Mouse (Mus musculus) embryo, embryonic 9.5 days (tissue): Measurements from ENCODE around the gene Tmem50b.
A peak's percentile ranks its signal among the peaks of the same experiment; 100 is the strongest.

Experiments
- DNase-seq: peaks from one replicate; pipeline ENCODE4 v3.0.0-alpha.2; 2017; ENCODE audit errors: extremely low spot score

The Tmem50b gene

DNA sequence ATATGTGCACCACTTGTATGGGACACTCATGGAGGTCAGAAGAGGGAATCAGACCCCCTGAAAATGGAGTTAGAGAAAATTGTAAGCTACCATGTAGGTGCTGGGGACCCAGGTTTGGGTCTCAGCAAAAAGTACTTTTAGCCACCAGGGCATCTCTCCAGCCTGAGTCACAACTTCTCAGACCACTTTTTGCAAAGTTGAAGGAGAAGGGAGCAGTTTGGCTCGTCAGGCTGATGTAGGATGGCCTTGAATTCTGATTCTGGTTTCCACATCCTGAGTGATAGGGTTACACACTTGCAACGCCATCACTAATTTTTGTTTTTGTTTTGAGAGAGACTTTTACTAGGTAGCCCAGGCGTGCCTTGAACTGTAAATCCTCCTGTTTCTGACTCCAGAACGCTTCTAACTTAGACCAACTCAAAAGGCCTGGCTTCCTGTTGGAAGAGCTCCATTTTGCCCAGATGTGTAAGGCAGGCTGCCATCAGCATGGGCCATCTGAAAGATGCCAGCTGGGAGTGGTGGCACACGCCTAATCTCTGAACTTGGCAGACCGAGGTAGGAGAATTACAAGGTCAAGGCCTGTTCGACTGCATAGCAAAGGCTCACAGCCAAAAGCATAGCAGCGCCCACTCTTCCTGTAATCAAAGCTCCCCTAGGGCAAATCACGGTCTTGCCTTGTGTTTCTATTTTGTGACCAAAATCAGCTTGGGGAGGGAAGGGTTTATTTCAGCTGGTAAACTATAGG lies 12.1 kb upstream of the Tmem50b start:
- DNase-seq = no peak

GRCm38 (mm10) chr16:91606958-91607357 lies 9.4 kb upstream of the Tmem50b start:
- DNase-seq = no peak

DNA sequence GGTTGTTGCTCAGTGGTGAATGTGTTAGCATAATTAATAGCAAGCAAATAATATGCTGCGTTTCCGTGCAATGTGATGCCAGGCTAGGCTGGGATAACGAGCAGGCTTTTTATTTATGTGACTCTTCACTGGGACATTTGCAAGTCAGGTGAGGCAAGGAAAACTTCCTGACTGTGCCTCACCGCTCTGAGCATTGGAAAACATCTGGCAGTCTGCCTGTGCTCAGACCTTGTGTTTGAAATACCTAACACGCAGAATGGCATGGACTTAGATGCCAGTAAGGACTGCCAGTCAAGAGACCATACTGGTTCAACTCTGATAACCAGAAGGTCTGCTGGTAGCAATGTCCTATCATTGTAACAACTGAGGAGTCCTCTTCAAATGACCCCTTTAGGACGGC lies 7.6 kb upstream of the Tmem50b start:
- no peak for DNase-seq

DNA sequence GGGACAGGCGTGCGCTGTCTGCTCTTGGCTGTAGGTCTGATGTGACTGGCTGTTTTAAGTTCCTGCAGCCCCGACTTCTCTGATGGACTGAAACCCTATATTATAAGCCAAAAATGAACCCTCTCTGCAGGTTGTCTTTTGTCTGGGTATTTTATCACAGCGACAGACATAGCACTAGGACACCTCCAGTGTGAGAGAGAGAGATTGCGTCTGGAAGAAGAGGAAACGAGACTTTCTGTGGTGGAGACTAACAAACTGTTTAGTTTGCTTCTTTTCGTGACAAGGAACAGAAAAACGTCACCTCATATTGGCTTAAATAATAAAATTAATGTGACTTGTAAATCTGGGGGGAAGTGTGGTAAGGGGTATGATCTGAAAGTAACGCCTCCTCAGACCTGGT lies 4.1 kb upstream of the Tmem50b start:
- no peak for DNase-seq

DNA sequence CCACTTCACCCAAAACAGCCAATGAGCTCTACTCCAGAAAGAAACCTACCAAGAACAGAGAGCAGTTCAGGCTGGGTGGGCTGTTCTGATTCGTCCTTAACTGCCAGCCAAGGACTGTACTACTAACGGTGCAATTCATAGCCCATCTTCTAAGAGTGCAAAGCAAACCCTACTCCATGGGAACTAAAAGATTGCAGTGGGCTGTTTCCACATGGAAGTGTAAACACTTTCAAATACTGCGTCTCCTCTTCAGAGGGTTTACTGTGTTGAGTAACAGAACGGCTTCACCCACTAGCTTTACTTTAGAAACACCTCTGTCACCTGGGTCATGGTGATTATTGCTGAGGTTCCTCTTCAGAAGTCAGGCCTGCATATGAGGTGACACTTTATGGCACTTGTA lies 3.5 kb upstream of the Tmem50b start:
- no peak for DNase-seq

- no peak for DNase-seq
Observed at GRCm38 (mm10) chr16:91599242-91599641, 1.6 kb upstream of the Tmem50b start.

DNA sequence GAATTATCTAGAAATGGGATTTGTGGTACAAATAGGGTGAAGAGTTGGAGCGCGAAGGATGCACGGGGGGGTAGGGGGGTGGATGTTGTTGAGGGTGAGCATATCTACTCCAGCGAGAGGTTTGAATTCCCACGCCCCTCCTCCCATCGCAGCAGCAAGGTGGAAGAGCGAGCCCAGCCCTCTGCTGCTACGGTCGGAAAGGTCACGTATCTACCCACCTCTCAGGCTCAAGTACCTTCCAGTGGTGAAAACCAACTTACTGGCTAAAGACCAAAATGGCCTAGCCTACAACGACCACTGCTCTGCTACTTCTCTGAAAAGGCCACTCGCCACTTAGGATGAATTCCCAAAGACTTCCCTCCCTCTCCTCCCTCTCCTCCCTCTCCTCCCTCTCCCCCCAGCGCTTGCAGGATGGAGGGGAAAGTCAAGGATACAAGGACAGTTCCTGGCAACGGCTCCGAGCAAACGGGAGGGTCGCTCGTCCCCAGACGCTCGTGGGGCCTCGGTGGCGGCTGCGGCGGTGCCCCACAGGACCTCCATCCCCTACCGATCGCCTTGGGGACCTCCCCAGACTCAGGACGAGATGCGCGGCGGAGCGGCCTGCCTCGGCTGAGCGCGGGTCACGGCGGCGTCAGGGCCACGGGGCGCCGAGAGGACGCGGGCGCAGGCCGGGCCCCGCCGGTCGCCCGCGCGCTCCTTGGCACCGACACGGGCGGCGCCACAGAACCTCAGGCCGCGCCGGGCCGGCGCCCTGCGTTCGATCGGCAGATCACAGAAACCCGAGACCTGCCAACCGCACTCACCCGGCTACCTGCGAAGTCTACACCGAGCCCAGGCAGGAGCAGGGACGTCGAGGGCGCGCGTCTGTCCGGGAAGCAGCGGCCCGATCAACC lies 575 bp downstream of the Tmem50b start:
- DNase-seq = peak; percentile 56

DNA sequence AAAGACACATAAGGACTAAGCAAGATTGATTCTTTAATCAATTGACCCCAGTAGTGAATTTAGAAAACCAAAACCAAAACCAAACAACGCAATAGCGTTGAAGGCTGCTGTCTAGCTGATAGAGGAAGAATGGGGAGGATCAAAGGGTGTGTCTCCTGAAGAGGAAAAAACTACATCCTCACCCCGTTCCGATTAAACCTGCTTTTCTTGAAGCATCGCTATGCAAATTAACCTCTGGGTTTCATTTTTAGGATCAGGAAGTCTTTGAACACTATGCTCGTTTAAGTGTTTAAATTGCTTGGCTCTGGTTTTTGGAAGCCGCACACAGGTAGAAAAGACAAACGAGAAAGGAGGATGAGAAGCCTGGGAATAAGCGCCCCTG lies 1.2 kb downstream of the Tmem50b start:
- no peak for DNase-seq

- no peak for DNase-seq
Observed at GRCm38 (mm10) chr16:91595076-91595475, 2.5 kb downstream of the Tmem50b start.

- DNase-seq = no peak
Observed at GRCm38 (mm10) chr16:91593262-91593661, 4.3 kb downstream of the Tmem50b start.

GRCm38 (mm10) chr16:91592162-91592561 lies 5.4 kb downstream of the Tmem50b start:
- DNase-seq = no peak

DNA sequence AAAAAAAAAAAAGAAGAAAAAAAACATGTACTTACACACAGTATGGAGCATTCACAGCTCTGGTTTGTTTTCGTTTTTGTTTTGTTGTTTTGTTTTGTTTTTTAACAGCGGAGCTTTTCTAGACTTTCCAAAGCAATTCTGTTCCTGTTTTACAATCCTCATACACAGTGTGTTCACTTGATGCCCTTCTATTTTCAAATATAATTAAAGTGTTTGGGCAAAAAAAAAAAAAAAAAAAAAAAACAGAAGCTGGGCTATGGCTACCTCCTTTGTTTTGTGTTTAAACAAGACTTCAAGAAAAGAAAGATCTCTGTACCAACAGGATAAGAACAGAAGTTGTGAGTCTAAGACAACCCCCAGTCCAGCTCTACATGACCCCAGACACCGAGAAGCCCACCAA lies 8.9 kb downstream of the Tmem50b start:
- DNase-seq = no peak

DNA sequence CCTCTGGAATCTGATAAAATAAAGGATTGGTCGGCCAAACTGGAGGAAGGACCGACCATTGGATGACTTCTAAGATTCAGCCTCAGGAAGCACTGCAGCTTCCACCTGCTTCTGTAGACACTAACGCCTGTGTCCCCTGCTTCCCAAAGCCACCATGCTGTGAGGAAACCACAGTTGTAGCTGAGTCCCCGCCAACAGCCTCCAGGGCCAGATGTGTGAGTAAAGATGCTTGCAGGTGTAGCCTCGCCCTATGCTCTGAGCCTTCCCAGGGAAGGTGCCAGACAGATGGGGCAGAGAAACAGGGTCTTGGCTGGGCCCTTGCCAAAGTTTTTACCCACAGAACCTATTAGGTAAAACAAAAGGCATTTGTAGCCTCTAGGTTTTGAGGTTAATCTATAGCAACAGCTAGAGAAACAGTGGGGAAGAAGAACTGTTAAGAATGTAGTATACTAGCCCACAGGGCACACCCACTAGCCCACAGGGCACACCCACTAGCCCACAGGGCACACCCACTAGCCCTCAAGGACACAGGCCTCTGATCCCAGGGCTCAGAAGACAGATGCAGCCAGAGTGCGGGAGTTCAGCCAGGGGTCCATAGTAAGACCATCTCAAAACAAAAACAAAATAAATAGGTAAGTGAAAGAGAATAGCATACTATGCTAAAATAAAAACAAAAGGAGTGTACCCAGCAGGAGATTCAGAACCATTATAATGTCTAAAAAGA lies 9.7 kb downstream of the Tmem50b start:
- DNase-seq = no peak

DNA sequence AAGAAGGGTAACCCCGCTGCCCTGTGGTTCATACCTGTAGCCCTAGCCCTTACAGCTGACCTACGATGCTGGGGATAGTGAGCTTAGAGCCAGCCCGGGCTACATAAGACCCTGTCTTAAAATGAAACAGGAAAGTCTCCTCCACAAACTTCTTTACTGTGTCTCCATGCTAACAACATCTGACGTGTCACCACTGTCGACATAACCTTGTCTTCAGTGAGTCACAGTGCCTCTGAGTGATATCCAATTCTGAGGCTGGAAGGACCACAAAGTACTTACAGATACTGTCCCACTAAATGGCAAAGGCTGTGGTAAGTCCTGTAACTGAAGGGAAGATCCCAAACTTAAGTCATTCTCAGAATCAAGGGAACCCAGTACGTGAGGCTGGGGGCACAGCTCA lies 11.4 kb downstream of the Tmem50b start:
- DNase-seq = no peak

DNA sequence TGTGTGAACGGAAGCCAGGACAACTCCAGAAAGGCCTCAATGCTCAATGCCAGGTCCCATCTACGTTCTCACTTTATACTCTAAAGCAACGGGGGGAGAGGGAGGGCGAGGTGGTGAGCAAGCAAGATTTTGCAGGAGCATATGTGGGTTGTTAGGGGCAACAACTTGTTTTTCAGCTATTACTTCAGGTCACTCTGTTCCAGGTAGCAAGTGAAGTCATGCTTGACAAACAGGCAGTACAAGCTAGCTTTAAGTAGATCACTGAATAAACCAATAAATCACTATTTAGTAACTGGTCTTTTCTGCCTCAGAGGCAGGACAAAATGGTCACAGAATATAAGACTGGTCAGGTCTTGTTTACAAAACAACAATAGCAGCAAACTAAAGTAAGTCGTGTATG lies 12.0 kb downstream of the Tmem50b start:
- DNase-seq = no peak

GRCm38 (mm10) chr16:91582307-91582706 lies 15.3 kb downstream of the Tmem50b start:
- no peak for DNase-seq

- no peak for DNase-seq
Observed at GRCm38 (mm10) chr16:91578980-91579720, 18.4 kb downstream of the Tmem50b start.

- DNase-seq = no peak
Observed at GRCm38 (mm10) chr16:91575151-91575550, 22.4 kb downstream of the Tmem50b start.

- DNase-seq = no peak
Observed at GRCm38 (mm10) chr16:91571105-91571504, 26.5 kb downstream of the Tmem50b start.

DNA sequence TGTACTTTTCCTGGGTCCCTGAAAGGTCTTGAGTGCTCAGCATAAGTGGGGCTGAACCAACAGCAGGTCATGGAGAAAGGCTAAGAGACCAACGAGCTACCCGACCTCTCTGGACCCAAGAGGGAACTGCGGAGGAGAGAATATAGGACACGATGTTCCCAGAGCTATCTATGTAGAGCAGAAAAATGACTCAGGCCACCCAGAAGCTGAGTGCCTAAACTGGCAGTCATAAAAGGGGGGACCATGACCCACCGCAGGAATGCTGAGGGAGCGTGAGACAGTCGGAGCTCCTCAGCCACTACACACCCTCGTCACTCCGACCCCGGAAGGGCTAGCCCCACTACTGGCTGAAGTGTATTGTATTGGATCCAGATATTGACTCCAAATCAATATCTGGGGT lies 28.6 kb downstream of the Tmem50b start:
- no peak for DNase-seq

- no peak for DNase-seq
Observed at GRCm38 (mm10) chr16:91566002-91566401, 31.6 kb downstream of the Tmem50b start.
